ENCODE assay signal across 10 mouse cellular contexts in genomic region chr15:62849326-62849725, GRCm38 (mm10).
DNase-seq lines count a peak whose midpoint lies in the region; ATAC-seq and TF ChIP-seq lines count a peak whose summit lies in the region.
"Had no signal": no experiment of that assay in that cellular context is flagged by ENCODE, and none has a peak within 500 bp of the region (broad histone marks: within the 10 kb centered on the region; RNA-seq: fewer than 3 reads in every experiment).

No protein-coding gene starts in this region.

- H3K4me3 ChIP-seq in gastrocnemius, adult 2 months: no peak overlapping the region
- no peak overlapping the region for H3K4me3 ChIP-seq in lung, embryonic 16.5 days (ENCODE audit: low read length)
- no peak overlapping the region for H3K4me3 ChIP-seq in kidney, adult 2 months (ENCODE audit: insufficient read depth, low read depth, low read length)
- H3K4me3 ChIP-seq: limb, embryonic 13.5 days had no signal

- TF ChIP-seq CTCF in gastrocnemius, adult 2 months (IDR thresholded peaks at IDR 0.05): no peak
- TF ChIP-seq CTCF in kidney, adult 2 months (conservative IDR thresholded peaks at IDR 0.05; ENCODE audit: insufficient read depth, insufficient read length, low read depth, low read length): no peak

- H3K9me3 ChIP-seq in lung, embryonic 16.5 days (ENCODE audit: control insufficient read depth, low read length): no peaks in the 10 kb centered on the region
- H3K9me3 ChIP-seq: limb, embryonic 13.5 days had no signal

- DNase-seq in gastrocnemius, adult 2 months: peak; percentile 31
- no peak for DNase-seq in gastrocnemius, adult 18-20 months (ENCODE audit: low spot score)
- DNase-seq in lung, postnatal 10 days: no peak
- DNase-seq in kidney, adult 2 months: peak; percentile 41
- DNase-seq in right cerebral cortex, adult 2 months (ENCODE audit: low spot score in 2 of 2): no peak
- DNase-seq in spleen, postnatal 14 days (ENCODE audit: low spot score in 2 of 2): no peak
- DNase-seq: heart, postnatal 4 days had no signal

- no peak overlapping the region for H3K4me2 ChIP-seq in lung, embryonic 16.5 days (ENCODE audit: low read depth, low read length)
- H3K4me2 ChIP-seq: limb, embryonic 13.5 days had no signal

- no peak overlapping the region for H3K27ac ChIP-seq in gastrocnemius, adult 2 months
- H3K27ac ChIP-seq in lung, embryonic 16.5 days (ENCODE audit: low read length): no peak overlapping the region
- no peak overlapping the region for H3K27ac ChIP-seq in kidney, adult 2 months (ENCODE audit: insufficient read depth, low read depth, low read length)
- H3K27ac ChIP-seq: limb, embryonic 13.5 days had no signal

- peak; percentile 47; the same call in 1 of the 2 replicates for ATAC-seq in lung, embryonic 16.5 days (ENCODE audit: low read depth)
- no peak for ATAC-seq in frontal cortex, adult (ENCODE audit: low TSS enrichment)

- no peaks in the 10 kb centered on the region for H3K36me3 ChIP-seq in lung, embryonic 16.5 days (ENCODE audit: control insufficient read depth, insufficient read depth, low read length)
- H3K36me3 ChIP-seq in kidney, adult 2 months (ENCODE audit: control insufficient read depth, insufficient read depth, low read length): no peaks in the 10 kb centered on the region
- H3K36me3 ChIP-seq: limb, embryonic 13.5 days had no signal

- H3K4me1 ChIP-seq in lung, embryonic 16.5 days (replicated peaks; ENCODE audit: control insufficient read depth, insufficient read depth, low read length): peaks cover 5% of the 10 kb centered on the region; the same call in 1 of the 2 replicates
- no peaks in the 10 kb centered on the region for H3K4me1 ChIP-seq in kidney, adult 2 months (ENCODE audit: control insufficient read depth, insufficient read depth, low read length)
- H3K4me1 ChIP-seq: limb, embryonic 13.5 days had no signal

- no peak for TF ChIP-seq POLR2A in kidney, adult 2 months (IDR thresholded peaks at IDR 0.05; ENCODE audit: low read depth, low read length)

- no peak overlapping the region for H3K9ac ChIP-seq in lung, embryonic 16.5 days (ENCODE audit: low read length)
- H3K9ac ChIP-seq: limb, embryonic 13.5 days had no signal

- H3K27me3 ChIP-seq in lung, embryonic 16.5 days (ENCODE audit: control insufficient read depth, insufficient read depth, low read depth, low read length): no peaks in the 10 kb centered on the region
- no peaks in the 10 kb centered on the region for H3K27me3 ChIP-seq in kidney, adult 2 months (replicated peaks; ENCODE audit: control insufficient read depth, insufficient read depth, low read length)
- H3K27me3 ChIP-seq: limb, embryonic 13.5 days had no signal

- intact Hi-C loops in gastrocnemius, adult 2 months (cut with DNase I): no loop called here

Comparison
In these comparisons a context has a peak if more than half of its experiments do, and no peak if none do; other contexts are left out.
1. DNase-seq: peak in gastrocnemius, adult 2 months (single experiment) and kidney, adult 2 months (single experiment); none in gastrocnemius, adult 18-20 months (single experiment), lung, postnatal 10 days (single experiment), right cerebral cortex, adult 2 months (0 of 2) and spleen, postnatal 14 days (0 of 2).